Mouse (Mus musculus) mesoderm, embryonic 11.5 days (tissue): ENCODE results near the gene Agbl4.

Experiments
- DNase-seq: peaks from one replicate; pipeline ENCODE4 v3.0.0-alpha.2; 2012; ENCODE audit warnings: low read depth, low spot score

Gene Agbl4

GRCm38 (mm10) chr4:111447918-111448317, 1050.5 kb downstream of the Agbl4 start:
- DNase-seq = no peak

- DNase-seq = no peak
These were observed 1051.1 kb downstream of the Agbl4 start for GRCm38 (mm10) chr4:111448586-111448985.

GRCm38 (mm10) chr4:111449442-111450199, 1052.2 kb downstream of the Agbl4 start:
- DNase-seq = no peak

GRCm38 (mm10) chr4:111451283-111451918, 1053.9 kb downstream of the Agbl4 start:
- DNase-seq = no peak

GRCm38 (mm10) chr4:111452192-111452591, 1054.7 kb downstream of the Agbl4 start:
- DNase-seq = no peak

- no peak for DNase-seq
These were observed 1055.8 kb downstream of the Agbl4 start for GRCm38 (mm10) chr4:111453275-111453674.

GRCm38 (mm10) chr4:111455621-111456020, 1058.2 kb downstream of the Agbl4 start:
- DNase-seq = no peak

- no peak for DNase-seq
These were observed 1060.1 kb downstream of the Agbl4 start for GRCm38 (mm10) chr4:111457568-111457967.

- DNase-seq = no peak
These were observed 1069.9 kb downstream of the Agbl4 start for GRCm38 (mm10) chr4:111467293-111467773.

GRCm38 (mm10) chr4:111467796-111468195, 1070.3 kb downstream of the Agbl4 start:
- DNase-seq = no peak

GRCm38 (mm10) chr4:111469847-111470246, 1072.4 kb downstream of the Agbl4 start:
- no peak for DNase-seq

GRCm38 (mm10) chr4:111471726-111472125, 1074.3 kb downstream of the Agbl4 start:
- no peak for DNase-seq

GRCm38 (mm10) chr4:111472511-111472910, 1075.0 kb downstream of the Agbl4 start:
- DNase-seq = no peak

GRCm38 (mm10) chr4:111473014-111473413, 1075.6 kb downstream of the Agbl4 start:
- DNase-seq = no peak

- DNase-seq = no peak
These were observed 1078.0 kb downstream of the Agbl4 start for GRCm38 (mm10) chr4:111475374-111475971.

- DNase-seq = no peak
These were observed 1080.0 kb downstream of the Agbl4 start for GRCm38 (mm10) chr4:111477507-111477906.

- no peak for DNase-seq
These were observed 1086.0 kb downstream of the Agbl4 start for GRCm38 (mm10) chr4:111483499-111483898.

- DNase-seq = no peak
These were observed 1087.7 kb downstream of the Agbl4 start for GRCm38 (mm10) chr4:111485189-111485588.

- no peak for DNase-seq
These were observed 1088.7 kb downstream of the Agbl4 start for GRCm38 (mm10) chr4:111486187-111486586.

- DNase-seq = no peak
These were observed 1089.9 kb downstream of the Agbl4 start for GRCm38 (mm10) chr4:111487233-111487843.

- DNase-seq = no peak
These were observed 1096.4 kb downstream of the Agbl4 start for GRCm38 (mm10) chr4:111493750-111494404.

GRCm38 (mm10) chr4:111495949-111496348, 1098.5 kb downstream of the Agbl4 start:
- peak; percentile 72 for DNase-seq
